Mouse (Mus musculus): ENCODE results near the gene Ntn3. TPM values are rescaled to one million over a fixed set of nuclear protein-coding genes. Genes with fewer than 3 reads are reported as not detected.
A peak's percentile ranks its signal among the peaks of the same experiment; 100 is the strongest.

Gene Ntn3
- 4.7 and 5.2 TPM in 2 replicates for polyA plus RNA-seq (2015; fragmentation: Nextera tagmentation; extraction: Ambion mirVana)

- Histone ChIP-seq H3K27me3 (replicated peaks; ENCODE audit: control insufficient read depth, insufficient read depth, low read length) (peaks cover 8% of the 10 kb centered on the region; the same call in 1 of the 2 replicates), H3K27ac (ENCODE audit: low read length) (peak within 1 kb of the TSS; percentile 59), H3K4me2 (ENCODE audit: low read length) (peak within 1 kb of the TSS; percentile 96), H3K4me1 (replicated peaks; ENCODE audit: control insufficient read depth, insufficient read depth, low read length) (peaks cover 66% of the 10 kb centered on the region), H3K36me3 (ENCODE audit: control insufficient read depth, insufficient read depth) (no peaks in the 10 kb centered on the region), H3K4me3 (replicated peaks; ENCODE audit: low read length) (peak within 1 kb of the TSS; percentile 54), H3K9me3 (ENCODE audit: control insufficient read depth, low read length) (no peaks in the 10 kb centered on the region), H3K9ac (replicated peaks; ENCODE audit: low read depth, low read length) (peak within 1 kb of the TSS; percentile 78)
- under 1% methylated on average over 38 of the region's 43 CpGs for WGBS
- ATAC-seq = peak; percentile 24
These were observed at the start of gene Ntn3 for GRCm38 (mm10) chr17:24209043-24209915. TSS of gene Ntn3 (minus strand) at chr17:24209531.

DNA sequence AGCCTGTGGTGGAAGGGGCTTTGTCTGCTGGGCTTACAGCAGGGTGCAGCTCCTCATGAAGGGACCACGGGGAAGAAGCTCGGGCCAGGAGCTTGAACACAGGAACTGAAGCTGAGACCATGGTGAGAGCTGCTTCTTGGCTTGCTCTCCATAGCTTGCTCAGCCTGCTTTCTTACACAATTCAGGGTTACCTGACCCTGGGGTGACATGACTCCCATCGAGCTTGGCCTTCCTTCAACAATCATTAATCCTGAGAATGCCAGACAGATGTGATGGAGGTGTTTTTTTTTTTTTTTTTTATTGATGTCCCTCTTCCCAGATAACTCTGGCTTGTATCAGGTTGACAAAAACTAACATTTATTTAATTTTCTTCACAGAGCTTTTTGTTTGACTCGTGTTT, 49.6 kb upstream of the Ntn3 start:
- no peaks in the 10 kb centered on the region for H3K36me3 ChIP-seq (ENCODE audit: control insufficient read depth, insufficient read depth)
- no peaks in the 10 kb centered on the region for H3K4me1 ChIP-seq (replicated peaks; ENCODE audit: control insufficient read depth, insufficient read depth, low read length)
- WGBS = 66% methylated on average over 4 of the region's 4 CpGs
- no peak overlapping the region for H3K4me2 ChIP-seq (ENCODE audit: low read length)
- no peak overlapping the region for H3K9ac ChIP-seq (replicated peaks; ENCODE audit: low read depth, low read length)
- H3K4me3 ChIP-seq (replicated peaks; ENCODE audit: low read length) = no peak overlapping the region
- H3K9me3 ChIP-seq (ENCODE audit: control insufficient read depth, low read length) = no peaks in the 10 kb centered on the region
- no peak overlapping the region for H3K27ac ChIP-seq (ENCODE audit: low read length)
- no peak for ATAC-seq
- H3K27me3 ChIP-seq (replicated peaks; ENCODE audit: control insufficient read depth, insufficient read depth, low read length) = no peaks in the 10 kb centered on the region

- Histone ChIP-seq H3K4me3 (replicated peaks; ENCODE audit: low read length) (no peak overlapping the region), H3K9ac (replicated peaks; ENCODE audit: low read depth, low read length) (no peak overlapping the region), H3K36me3 (ENCODE audit: control insufficient read depth, insufficient read depth) (peaks cover 6% of the 10 kb centered on the region; the same call in 1 of the 2 replicates), H3K27ac (ENCODE audit: low read length) (no peak overlapping the region), H3K4me1 (replicated peaks; ENCODE audit: control insufficient read depth, insufficient read depth, low read length) (peaks cover 13% of the 10 kb centered on the region), H3K27me3 (replicated peaks; ENCODE audit: control insufficient read depth, insufficient read depth, low read length) (no peaks in the 10 kb centered on the region), H3K4me2 (ENCODE audit: low read length) (no peak overlapping the region), H3K9me3 (ENCODE audit: control insufficient read depth, low read length) (no peaks in the 10 kb centered on the region)
- WGBS = 97% methylated on average over 2 of the region's 2 CpGs
- ATAC-seq = no peak
These were observed 43.0 kb upstream of the Ntn3 start for GRCm38 (mm10) chr17:24252329-24252728.

DNA sequence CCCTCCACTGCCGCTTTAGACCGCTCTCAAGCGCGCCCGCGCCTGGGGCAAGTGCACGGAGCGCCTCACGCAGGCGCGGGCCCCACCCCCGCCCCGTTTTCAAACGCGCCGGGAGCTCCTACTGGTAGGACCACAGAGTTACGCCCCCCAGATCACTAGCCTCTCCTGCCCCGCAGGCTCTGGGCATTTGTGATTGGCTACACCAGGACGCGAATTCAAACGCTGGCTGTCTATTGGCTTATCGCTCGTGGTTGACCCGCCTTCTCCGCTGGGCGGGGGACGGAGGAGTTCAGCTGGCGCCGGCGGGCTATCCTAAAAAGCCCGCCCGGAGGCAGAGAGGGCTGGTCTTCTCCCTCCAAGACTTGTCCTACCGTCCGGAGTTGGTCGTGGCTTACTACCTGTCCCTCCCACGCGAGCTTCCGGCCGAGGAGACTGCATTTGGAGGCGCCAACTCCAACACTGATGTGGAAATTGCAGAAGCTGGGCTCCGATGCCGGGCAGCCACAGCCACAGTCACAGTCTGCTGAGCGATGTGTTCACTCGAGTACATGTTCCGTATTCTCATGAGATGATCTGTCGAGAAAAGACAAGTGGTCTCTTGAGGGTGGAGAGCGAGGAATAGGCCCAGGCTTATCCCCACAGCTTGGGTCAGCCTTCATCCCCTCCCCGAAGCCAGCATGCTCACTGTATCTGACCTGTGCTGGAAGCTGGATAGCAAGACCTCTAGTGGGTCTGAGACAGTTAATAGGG, 42.2 kb upstream of the Ntn3 start, which contains the start of gene Ccnf:
TSS of gene Ccnf (minus strand) at position 165 of the 750 bp plus-strand sequence.
- Histone ChIP-seq H3K4me2 (ENCODE audit: low read length) (peak within 1 kb of the TSS; percentile 94), H3K4me1 (replicated peaks; ENCODE audit: control insufficient read depth, insufficient read depth, low read length) (peaks cover 13% of the 10 kb centered on the region), H3K9ac (replicated peaks; ENCODE audit: low read depth, low read length) (peak within 1 kb of the TSS; percentile 90), H3K4me3 (replicated peaks; ENCODE audit: low read length) (peak within 1 kb of the TSS; percentile 87), H3K36me3 (ENCODE audit: control insufficient read depth, insufficient read depth) (peaks cover 6% of the 10 kb centered on the region; the same call in 1 of the 2 replicates), H3K27ac (ENCODE audit: low read length) (peak within 1 kb of the TSS; percentile 56), H3K9me3 (ENCODE audit: control insufficient read depth, low read length) (no peaks in the 10 kb centered on the region), H3K27me3 (replicated peaks; ENCODE audit: control insufficient read depth, insufficient read depth, low read length) (no peaks in the 10 kb centered on the region)
- peak; percentile 100 for ATAC-seq
- WGBS = under 1% methylated on average over 48 of the region's 48 CpGs

- Histone ChIP-seq H3K27ac (ENCODE audit: low read length) (no peak overlapping the region; the same call in 1 of the 2 replicates), H3K9me3 (ENCODE audit: control insufficient read depth, low read length) (no peaks in the 10 kb centered on the region), H3K36me3 (ENCODE audit: control insufficient read depth, insufficient read depth) (peaks cover 6% of the 10 kb centered on the region; the same call in 1 of the 2 replicates), H3K4me3 (replicated peaks; ENCODE audit: low read length) (peak overlapping the region; percentile 87), H3K4me1 (replicated peaks; ENCODE audit: control insufficient read depth, insufficient read depth, low read length) (peaks cover 13% of the 10 kb centered on the region), H3K27me3 (replicated peaks; ENCODE audit: control insufficient read depth, insufficient read depth, low read length) (no peaks in the 10 kb centered on the region), H3K4me2 (ENCODE audit: low read length) (peak overlapping the region; percentile 94), H3K9ac (replicated peaks; ENCODE audit: low read depth, low read length) (peak overlapping the region; percentile 90)
- under 1% methylated on average over 32 of the region's 32 CpGs for WGBS
- no peak for ATAC-seq
These were observed 41.6 kb upstream of the Ntn3 start for GRCm38 (mm10) chr17:24250988-24251319.

- peaks cover 15% of the 10 kb centered on the region for H3K36me3 ChIP-seq (ENCODE audit: control insufficient read depth, insufficient read depth)
- H3K27ac ChIP-seq (ENCODE audit: low read length) = no peak overlapping the region
- peaks cover 13% of the 10 kb centered on the region for H3K4me1 ChIP-seq (replicated peaks; ENCODE audit: control insufficient read depth, insufficient read depth, low read length)
- H3K4me2 ChIP-seq (ENCODE audit: low read length) = no peak overlapping the region
- H3K9ac ChIP-seq (replicated peaks; ENCODE audit: low read depth, low read length) = no peak overlapping the region
- H3K4me3 ChIP-seq (replicated peaks; ENCODE audit: low read length) = no peak overlapping the region
- H3K27me3 ChIP-seq (replicated peaks; ENCODE audit: control insufficient read depth, insufficient read depth, low read length) = no peaks in the 10 kb centered on the region
- no peak for ATAC-seq
- peaks cover 2% of the 10 kb centered on the region; the same call in 1 of the 2 replicates for H3K9me3 ChIP-seq (ENCODE audit: control insufficient read depth, low read length)
- WGBS = 97% methylated on average over 2 of the region's 2 CpGs
These were observed 39.3 kb upstream of the Ntn3 start for GRCm38 (mm10) chr17:24248641-24249040.

GRCm38 (mm10) chr17:24244061-24244460, 34.7 kb upstream of the Ntn3 start:
- Histone ChIP-seq H3K4me2 (ENCODE audit: low read length) (no peak overlapping the region), H3K9ac (replicated peaks; ENCODE audit: low read depth, low read length) (no peak overlapping the region), H3K4me1 (replicated peaks; ENCODE audit: control insufficient read depth, insufficient read depth, low read length) (no peaks in the 10 kb centered on the region), H3K36me3 (ENCODE audit: control insufficient read depth, insufficient read depth) (peaks cover 26% of the 10 kb centered on the region), H3K27ac (ENCODE audit: low read length) (no peak overlapping the region), H3K4me3 (replicated peaks; ENCODE audit: low read length) (no peak overlapping the region), H3K9me3 (ENCODE audit: control insufficient read depth, low read length) (peaks cover 4% of the 10 kb centered on the region; the same call in 1 of the 2 replicates), H3K27me3 (replicated peaks; ENCODE audit: control insufficient read depth, insufficient read depth, low read length) (no peaks in the 10 kb centered on the region)
- WGBS = 98% methylated on average over 8 of the region's 8 CpGs
- ATAC-seq = no peak

GRCm38 (mm10) chr17:24243311-24243969, 34.1 kb upstream of the Ntn3 start:
- no peaks in the 10 kb centered on the region for H3K4me1 ChIP-seq (replicated peaks; ENCODE audit: control insufficient read depth, insufficient read depth, low read length)
- H3K36me3 ChIP-seq (ENCODE audit: control insufficient read depth, insufficient read depth) = peaks cover 25% of the 10 kb centered on the region
- WGBS = 89% methylated on average over 4 of the region's 4 CpGs
- no peak overlapping the region for H3K4me3 ChIP-seq (replicated peaks; ENCODE audit: low read length)
- no peak overlapping the region for H3K4me2 ChIP-seq (ENCODE audit: low read length)
- H3K27ac ChIP-seq (ENCODE audit: low read length) = no peak overlapping the region
- H3K9ac ChIP-seq (replicated peaks; ENCODE audit: low read depth, low read length) = no peak overlapping the region
- H3K27me3 ChIP-seq (replicated peaks; ENCODE audit: control insufficient read depth, insufficient read depth, low read length) = no peaks in the 10 kb centered on the region
- H3K9me3 ChIP-seq (ENCODE audit: control insufficient read depth, low read length) = peaks cover 4% of the 10 kb centered on the region; the same call in 1 of the 2 replicates
- ATAC-seq = no peak

DNA sequence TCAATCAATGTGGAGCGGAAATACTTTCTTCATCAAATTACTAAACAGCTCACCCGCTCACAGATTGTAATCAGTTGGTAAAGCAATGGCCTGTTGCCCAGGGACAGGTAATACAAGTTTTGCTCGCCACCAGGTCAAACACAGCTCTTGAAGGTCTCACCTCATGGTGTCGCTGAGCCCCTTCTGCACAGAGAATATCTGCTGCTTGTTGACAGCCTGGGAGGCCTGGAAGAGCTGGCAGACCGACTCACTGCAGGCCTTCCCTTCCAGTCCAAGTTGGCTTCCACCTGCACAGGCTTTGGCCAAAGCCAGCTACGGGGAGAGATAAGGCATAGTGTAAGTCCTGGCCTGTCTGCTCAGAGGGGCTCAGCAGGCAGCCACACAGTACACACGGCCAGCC, 27.6 kb upstream of the Ntn3 start:
- H3K36me3 ChIP-seq (ENCODE audit: control insufficient read depth, insufficient read depth) = peaks cover 11% of the 10 kb centered on the region
- no peak overlapping the region for H3K27ac ChIP-seq (ENCODE audit: low read length)
- no peaks in the 10 kb centered on the region for H3K27me3 ChIP-seq (replicated peaks; ENCODE audit: control insufficient read depth, insufficient read depth, low read length)
- no peak overlapping the region for H3K4me3 ChIP-seq (replicated peaks; ENCODE audit: low read length)
- no peaks in the 10 kb centered on the region for H3K9me3 ChIP-seq (ENCODE audit: control insufficient read depth, low read length)
- no peak for ATAC-seq
- no peaks in the 10 kb centered on the region for H3K4me1 ChIP-seq (replicated peaks; ENCODE audit: control insufficient read depth, insufficient read depth, low read length)
- WGBS = 92% methylated on average over 7 of the region's 7 CpGs
- no peak overlapping the region for H3K4me2 ChIP-seq (ENCODE audit: low read length)
- H3K9ac ChIP-seq (replicated peaks; ENCODE audit: low read depth, low read length) = no peak overlapping the region
